Mouse (Mus musculus): Measurements from ENCODE around the gene Alkbh3.
A peak's percentile ranks its signal among the peaks of the same experiment; 100 is the strongest.

Alkbh3 gene

DNA sequence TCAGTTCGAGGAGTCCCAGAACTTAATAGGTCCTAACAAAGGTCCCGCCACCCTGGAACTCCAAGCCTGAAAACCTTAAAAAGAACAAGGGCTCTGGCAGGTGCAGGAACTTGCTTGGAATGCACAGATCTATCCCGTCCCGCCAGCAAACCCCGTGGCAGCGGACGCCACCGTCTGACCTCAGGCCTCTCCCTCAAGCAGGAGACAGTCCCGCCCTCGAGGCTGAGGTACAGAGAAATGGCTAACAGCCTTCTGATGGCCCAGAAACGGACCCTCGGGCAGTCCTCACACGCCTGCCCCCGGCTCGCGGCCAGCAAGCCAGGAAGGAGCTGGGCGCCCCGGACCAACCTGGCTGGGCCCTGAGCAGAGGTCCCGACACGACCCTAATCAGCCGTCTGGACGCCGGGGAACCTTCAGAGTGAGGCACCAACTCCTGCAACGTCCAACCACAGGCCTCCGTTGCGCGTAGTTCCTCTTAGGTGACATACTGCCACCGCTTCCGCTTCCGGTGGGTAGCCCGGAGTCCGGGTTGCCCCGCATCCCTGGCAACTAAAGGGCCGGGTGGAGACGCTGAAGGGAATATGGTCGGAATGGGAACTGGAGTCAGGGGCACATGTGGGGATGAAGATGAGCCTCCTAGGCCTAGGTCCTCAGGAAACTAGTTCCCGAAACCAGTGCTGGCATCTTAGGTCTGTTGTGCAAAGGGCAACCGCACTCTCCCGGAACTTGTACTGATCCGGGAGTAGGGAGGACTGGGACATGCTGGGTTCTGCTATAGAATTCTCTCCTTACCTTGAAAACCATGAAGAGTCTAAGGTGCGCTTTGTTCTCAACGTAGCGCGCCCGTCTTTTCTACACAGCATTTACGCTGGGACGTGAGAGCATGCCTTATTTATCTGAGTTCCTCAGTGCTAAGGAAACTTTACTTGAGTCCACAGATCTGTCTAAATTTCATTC is at the start of gene Alkbh3:
Alkbh3 (minus strand) TSS at position 473 of the 957 bp plus-strand sequence.
- DNase-seq = peak; percentile 94

DNA sequence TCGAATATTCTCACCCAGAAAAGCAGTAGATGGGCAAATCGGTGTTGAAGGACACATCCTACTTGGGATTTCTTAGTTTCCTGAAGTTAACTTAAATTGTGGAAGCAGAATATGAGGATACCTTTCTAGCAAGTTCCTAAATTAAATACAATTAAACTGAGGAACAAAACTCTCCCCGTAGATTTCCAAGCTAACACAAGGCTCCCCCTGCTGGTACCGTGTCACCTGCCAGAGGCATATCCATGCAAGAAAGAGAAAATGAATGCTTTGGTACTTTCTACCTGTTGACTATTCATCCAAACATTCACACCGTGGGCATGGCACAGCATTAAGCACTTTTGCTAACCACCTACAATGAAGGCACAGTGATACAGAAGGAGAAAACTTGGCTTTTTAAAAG is 48.9 kb upstream of the Alkbh3 start:
- DNase-seq = peak; percentile 39

DNA sequence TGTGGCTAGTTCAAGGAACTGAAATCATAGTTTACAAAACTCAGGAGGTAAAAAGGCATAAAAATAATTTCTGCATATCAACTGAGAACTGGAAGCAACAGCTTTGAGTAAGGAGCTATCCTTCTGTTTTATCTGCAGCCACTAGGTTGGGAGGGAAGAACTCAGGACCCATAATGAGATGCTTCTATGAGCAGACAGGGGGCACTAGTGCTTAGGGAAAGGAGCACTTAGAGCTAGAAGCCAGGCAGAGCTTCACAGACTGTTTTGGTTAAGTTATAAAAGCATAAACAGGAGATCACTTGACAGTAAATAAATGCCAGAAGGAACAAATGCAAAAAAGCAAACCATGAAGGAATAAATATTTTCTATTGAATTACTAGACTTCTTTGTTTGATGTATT is 44.2 kb upstream of the Alkbh3 start:
- DNase-seq = peak; percentile 47

DNA sequence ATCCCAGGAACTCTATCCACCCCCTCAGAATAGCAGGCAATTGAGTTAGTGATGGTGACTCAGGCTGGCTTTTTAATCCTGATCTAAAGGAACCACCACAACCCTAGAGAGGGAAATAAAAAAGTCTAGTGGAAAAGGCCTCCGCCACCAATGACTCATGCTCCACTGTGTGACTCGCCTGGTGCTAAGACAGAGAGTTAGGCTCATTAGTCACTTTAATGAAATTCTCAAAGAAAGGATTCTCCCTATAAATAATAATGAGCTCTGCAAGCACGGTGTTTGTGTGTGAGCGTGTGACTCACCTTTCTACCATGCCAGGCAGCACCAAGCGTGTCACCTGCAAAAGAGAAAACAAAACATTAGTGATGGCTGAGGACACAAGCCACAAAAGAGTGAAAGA is 41.3 kb upstream of the Alkbh3 start:
- DNase-seq = no peak

DNA sequence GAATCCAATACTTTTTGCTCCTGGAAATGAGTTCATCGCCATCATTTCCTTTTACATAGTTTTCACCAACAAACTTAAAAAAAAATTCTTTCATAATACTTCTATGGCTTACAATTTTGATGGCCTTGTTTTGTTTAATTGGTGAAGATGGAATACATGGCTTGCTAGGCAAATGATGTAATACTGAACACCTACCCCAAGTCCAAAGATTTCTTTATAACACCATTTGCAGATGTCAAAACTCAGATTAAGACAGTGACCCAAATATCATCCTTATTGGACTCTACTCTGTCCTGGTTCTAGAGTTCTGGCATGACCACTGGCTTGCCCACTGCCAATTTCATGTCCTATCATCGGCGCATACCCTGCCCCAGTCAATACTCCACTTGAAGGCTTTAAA is 40.3 kb upstream of the Alkbh3 start:
- DNase-seq = no peak

DNA sequence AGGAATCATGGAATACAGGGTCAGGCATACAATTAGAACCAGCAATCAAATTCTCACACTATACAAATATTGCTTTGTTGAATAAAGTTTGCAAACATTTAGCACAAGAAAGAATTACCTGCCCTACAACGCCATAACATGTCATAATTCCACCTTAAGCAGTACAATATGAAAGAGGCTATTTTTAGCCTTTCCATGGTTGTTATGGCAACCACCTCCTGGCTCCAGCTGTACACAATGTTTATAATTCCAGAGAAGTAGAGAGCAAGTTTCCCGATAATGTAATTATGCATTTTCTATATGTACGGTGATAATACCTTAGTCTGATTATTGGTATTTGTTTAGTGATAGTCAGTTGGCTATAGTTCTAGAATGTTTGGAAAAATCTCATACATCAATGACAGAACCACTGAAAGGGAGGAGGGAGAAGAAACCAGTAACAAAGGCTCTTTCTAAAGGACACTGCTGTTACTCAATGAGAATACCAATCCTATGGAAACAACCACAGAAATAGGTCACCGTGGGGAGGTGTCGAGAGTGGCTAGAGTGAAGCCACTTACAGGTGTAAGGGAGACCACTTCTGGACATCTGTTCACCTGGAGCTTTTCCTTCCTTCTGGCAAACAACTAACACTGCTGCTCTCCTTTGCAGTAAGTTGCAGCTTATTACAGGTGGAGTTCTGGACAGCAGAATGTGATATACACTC is 39.0 kb upstream of the Alkbh3 start:
- no peak for DNase-seq

DNA sequence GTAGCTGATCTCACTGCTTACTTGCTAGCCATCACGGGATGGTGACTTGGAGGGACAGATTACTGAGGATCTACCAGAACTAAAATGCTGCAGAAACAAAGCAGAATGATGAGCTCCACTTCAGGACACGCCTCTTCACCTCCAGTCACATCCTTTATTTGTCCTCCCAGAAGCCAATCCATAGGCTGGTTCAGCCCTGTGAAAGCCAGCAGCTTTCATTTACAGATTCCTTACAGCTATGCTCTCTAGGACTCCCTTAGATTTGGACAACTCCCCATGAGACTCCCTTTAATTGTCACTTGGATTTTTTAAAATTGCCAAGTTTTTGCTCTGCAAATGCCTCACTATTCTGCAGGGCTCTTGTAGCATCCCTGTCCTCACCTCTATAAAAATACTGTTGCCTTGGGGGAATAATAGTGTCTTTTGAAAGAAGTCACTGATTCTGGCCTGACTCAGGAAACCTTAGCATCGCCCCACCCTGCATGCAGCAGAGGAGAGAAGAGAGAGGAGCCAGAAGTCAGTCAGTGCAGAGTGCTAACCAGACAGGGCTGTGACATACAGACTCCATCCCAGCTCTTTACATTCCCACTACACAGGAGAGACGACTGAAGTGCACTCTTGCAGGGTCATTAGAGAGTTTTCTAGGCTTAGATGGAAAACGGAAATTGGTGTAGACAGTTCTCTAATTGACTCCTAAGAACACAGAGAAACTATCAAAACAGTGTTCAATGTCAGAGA is 38.3 kb upstream of the Alkbh3 start:
- no peak for DNase-seq

DNA sequence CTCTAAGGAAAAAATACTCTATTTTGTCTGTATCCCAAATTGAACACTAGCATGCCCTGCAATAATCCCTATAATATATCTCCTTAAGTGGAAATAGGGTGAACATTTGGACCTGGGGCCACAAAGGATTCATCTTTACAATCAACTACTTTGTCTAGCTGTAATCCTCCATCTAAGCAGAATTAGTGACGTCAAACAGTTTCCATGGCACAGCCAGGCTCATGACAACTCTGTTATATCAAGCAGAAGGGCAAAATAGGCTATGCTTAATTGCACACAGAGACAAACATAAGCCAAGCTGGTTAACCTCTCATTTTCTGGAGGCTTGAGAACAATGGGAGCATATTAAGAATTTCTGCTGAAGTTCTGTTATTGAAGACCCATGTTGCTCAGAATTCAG is 37.7 kb upstream of the Alkbh3 start:
- no peak for DNase-seq

DNA sequence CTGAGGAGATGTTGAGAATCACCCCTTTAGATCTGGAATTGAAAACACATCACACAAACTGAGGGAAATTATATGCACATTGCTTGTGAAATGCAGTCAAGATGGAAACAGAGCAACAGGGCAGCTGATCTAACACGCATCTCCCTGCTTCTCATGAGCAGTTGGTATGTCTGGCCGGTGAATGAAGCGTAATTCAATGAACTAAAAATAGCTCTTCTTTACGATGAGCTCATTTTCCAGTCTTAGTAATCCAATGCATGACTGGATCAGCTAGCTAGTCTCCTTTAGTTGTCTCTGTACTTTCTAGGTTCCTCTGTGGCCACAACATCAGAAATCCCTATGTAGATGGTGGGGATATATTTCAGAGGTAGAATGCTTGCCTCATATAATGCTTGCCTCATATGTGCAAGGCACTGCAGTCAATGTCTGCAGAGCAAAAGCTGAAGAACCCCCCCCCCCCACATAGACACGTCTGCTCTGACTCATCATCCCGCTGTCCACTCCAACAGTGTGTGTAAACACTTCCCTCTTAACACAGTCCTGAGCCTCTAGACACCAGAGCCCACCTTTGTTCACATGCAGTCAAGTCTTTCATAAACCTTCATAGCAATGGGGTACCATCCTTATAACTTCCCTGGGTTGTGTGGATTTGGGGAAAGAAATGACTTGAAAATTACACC is 34.9 kb upstream of the Alkbh3 start:
- no peak for DNase-seq

DNA sequence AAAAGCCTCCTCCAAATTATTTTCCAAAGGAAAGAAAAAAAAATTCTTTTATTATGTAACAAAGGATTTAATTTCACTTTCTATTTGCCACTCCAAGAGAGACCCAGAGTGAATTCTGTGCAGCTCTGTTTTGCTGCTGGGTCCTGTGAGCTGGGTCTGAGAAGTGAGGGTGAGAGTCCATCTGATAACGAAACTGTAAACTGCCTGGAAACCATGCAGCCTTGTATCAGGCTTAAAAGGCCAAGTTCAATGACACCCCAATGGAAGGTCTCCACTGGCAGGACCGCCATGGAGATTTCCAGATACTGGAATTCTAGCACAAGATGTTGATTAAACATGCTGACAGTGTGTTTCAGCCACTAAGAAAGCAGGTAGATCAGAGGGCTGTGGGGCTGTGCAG is 33.6 kb upstream of the Alkbh3 start:
- DNase-seq = no peak

DNA sequence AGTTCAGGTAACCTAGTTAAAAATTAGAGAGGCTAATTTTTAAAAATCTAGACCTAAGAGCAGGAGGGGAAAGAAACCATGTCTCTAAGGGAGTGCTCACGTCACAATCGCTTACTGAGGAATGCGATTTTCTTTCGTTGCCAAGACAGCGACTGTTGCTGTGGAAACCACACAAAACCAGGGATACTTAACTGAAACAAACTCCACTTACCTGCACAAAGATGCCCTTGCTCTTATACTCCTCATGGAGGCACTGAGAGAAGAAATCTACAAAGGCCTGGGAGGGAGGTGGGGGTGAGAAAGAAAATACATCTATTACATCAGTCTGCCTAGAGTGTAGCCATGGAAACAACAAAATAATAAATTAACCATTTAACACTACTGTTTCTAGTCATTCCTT is 33.1 kb upstream of the Alkbh3 start:
- DNase-seq = no peak

DNA sequence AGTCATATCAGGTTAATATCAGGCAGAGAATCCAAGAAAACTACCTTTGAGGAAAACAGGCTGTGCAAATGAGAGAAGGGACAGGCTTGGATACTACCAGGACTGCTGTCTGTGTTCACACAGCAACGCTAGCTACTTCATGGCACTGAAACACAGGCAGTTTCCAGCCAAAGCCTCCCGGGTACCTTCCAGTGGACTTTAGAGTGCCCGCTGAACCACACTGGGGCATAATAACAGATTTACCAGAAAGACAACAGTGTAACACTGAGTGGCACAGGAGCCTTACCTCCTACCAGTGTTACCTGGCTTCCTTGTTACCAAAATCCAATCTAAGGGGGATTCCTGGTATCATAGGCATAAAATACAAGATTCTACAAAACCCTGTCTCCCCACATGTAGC is 31.9 kb upstream of the Alkbh3 start:
- DNase-seq = no peak

DNA sequence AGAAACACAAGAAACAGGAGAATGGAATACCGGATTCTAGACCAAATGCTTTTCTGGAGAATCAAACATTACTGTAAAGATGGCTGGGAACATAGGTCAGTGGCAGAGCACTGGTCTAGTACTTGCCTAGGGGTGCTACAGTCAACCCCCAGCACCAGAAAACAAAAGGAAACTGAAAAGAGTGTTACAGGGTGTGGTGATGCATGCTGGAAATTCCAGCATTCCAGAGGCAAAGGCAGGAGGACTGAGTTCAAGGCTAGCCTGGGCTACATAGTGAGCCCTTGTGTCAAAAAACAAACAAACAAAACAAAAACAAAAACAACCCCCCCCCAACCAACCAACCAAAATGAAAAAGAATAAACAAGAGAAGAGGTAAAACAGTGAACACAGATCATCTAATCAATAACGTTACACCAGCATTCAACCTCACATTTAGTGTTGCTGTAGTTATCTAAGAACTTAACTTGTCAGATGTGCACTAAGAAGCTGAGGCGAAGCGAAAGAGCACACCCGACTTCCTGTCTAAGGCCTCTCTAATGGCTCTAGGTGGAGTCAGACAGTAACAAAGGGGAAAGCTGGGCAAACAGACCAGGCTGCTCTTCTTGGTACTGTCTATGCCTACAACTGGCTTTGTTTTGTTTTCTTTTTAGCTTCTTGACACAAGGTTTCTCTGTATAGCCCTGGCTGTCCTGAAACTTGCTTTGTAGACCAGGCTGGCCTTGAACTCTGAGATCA is 30.0 kb upstream of the Alkbh3 start:
- no peak for DNase-seq

DNA sequence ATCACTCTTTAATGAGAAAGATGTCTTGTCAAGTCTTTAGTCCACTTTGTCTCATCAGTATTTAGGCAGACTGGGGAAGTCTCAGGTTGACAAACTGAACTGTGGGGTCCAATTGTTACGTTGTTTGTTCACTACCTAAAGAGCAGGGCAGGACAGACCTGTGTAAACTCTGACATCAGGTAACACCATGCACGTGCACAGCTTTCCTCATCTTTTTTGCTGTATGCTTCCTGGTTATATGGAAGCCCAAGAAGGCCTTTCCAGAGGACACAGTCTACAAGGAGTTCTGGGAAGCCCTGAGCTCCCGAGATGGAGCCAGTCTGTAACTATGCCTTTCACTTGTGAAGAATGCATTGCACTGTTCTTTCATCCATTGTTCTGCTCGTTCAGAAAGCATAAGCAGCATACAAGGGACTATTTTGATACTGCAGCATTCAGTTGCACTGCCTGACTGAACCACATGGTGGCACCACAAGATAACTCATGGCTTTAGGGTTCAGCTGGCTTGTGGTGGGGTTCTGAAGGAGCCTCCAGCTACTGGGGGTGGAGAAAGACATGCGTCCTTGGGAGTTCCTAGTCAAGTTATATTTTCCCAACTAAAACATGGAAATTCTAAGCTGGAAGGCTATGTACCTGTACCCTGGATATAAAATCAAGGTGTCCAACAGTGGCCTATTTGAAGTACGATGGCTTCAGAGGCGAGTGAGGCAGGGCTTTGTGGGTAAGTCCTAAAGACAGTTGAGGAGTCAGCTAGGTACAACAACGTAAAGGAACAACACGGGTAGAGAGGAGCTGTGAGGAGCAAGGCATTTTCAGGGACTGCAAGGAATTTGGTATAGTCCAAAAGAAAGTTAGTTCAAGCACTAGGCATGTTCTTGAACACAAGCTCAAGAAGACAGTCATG is 25.1 kb upstream of the Alkbh3 start:
- peak; percentile 70 for DNase-seq

DNA sequence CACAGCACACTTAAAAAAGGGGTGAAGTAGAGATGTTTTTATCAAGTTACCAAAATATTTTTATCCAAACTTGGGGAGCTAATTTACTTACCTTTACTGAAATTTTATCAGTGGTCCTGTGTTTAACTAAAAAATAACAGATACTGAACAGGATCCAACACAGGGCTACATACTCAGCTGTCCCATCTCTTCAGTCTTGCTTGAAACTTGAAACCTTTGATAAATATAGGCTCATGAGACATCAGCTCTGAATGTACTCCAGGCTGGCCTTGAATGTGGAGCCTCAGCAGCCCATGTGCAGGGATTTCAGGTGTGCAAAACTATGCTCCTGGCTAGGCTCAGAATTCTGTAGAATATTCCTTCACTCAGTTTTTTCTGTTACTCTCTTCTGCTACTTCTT is 20.0 kb upstream of the Alkbh3 start:
- DNase-seq = no peak

DNA sequence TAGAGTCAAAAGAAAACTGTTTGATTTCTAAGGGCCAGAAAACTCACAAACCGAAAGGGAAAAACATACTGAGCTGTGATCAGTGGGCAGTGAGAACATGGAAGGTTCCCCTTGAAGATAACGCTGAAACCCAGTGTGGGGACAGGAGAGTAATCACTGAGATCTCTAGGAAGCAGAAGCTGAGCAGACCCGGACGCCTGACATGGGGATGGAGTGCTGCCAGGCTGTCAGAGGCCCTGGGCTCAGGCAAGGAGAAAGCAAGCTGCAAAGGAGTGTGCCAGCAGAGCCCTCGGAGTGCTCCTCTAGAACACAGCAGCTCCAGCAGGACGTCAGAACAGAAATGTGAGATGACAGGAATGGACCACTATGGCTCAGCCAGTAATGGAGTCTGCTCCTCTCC is 14.0 kb upstream of the Alkbh3 start:
- DNase-seq = no peak

DNA sequence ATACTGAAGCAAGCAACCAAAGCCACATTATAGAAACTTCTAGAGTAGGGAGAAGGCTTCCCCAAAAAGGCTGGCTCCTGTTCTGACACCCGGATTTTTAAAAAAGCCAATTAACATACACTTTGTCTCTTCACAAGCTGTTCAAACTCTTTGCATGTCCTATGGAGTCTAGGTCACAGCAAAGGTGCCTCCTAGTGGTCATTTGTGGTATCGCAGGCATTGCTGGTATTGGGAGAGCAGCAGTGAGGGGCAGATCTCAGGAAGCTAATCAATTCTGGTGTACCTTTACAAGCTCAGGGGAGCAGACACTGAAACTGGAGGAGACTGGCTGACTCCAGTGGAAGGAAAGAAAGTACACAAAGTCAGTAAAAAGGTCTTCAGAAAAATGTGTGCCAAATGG is 8.3 kb downstream of the Alkbh3 start:
- peak; percentile 84 for DNase-seq

DNA sequence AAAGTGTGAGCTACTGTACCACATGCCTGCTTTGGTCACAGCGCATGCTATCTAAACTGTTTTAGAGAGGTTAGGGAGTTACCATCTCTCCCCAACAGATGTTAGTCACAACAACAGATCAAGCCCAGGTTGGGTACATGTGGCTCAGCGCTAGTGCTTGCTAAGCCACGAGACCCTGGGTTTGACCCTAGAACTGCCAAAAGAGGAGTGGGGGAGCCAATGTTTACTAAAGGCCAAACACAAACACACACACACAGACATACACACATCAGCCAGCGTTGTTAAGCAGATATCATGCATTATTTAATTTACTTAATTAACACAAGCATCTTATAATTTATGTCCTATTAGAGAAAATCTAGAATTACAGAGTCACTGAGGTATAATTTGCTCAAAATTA is 8.7 kb downstream of the Alkbh3 start:
- no peak for DNase-seq

DNA sequence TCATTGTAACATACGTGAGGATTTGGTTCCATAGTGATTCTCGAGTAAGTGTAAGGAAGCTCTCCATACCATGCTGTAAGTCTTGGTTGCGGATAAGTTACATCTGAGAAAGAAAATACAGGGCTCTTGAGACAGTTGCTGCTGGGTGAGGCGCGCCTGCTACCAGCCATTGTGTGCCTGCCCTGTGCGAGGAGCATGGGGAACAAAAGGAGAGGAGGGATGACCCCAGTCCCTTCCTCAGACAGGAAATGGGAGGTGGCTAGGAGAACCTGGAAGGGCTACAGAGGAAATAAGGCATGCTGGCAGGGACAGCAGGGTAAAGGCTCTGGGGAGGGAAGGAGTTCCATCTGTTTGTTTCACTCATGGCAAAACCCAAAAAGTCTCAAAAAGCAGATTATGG is 9.2 kb downstream of the Alkbh3 start:
- DNase-seq = peak; percentile 54

DNA sequence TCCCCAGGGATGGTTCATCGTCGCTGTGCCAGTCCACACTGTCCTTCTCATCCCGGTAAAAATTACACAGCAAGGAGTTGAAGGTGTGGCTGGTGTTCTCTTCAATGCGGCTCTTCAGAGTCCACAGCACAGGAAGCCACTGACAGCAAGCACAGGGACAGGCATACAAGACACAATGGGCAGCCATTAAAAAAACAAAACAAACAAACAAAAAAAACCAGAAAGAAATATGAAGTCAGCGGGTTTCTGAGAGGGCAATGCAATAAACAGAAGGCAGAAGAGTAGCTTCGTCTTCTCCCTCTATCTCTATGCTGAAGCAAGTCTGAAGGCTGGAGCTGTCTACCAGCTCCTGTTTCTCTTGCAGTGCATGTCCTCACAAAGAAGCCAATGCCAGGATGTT is 14.4 kb downstream of the Alkbh3 start, which contains the start of gene Gm27027:
Gm27027 (minus strand) TSS at position 101 of the 400 bp plus-strand sequence.
- DNase-seq = no peak

DNA sequence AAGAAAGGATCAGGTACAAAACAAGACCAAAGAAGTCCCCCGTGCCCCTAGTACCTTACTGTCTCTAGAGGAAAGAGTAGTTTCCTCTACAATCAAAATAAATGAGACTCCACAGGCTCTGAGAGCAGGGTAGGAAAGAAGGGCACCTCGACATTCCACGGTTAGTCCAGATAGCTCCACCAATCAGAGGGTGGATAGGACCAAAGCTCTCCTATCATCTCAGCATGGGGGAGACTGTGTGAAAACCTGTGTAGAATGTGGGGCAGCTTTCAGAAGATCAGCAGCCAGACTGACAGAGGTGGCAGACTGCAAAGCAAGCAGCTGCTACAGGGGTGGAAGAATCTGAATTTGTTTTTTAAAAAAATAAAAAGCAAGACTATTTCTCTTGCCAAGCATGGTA is 17.8 kb downstream of the Alkbh3 start:
- no peak for DNase-seq
